Mouse (Mus musculus) urinary bladder, postnatal 14 days (tissue): ENCODE results near the gene Aox4.

Experiments
- DNase-seq: peaks from one replicate; pipeline ENCODE4 v3.0.0; 2021; ENCODE audit warnings: low spot score

Aox4 gene

GRCm38 (mm10) chr1:58244487-58244886, 34.3 kb downstream of the Aox4 start:
- DNase-seq, result no peak

GRCm38 (mm10) chr1:58248518-58248917, 38.3 kb downstream of the Aox4 start:
- DNase-seq, result no peak

DNA sequence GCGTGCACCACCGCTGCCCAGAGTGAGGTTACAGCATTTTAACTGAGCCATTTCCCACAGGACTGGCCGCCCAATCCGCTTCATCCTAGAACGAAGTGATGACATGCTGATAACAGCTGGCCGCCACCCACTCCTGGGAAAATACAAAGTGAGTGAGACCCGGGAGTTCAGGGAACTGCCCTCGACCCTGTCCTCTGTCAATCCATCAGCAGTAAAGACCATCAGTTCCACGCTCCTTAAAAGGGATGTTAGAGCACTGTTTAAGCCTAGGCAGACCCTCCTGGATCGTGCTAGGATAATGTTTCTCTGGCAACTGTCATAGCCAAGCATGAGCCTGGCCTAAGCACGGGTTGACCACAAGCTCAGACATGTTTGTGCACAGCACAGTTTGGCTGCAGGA, 43.3 kb downstream of the Aox4 start:
- no peak for DNase-seq

DNA sequence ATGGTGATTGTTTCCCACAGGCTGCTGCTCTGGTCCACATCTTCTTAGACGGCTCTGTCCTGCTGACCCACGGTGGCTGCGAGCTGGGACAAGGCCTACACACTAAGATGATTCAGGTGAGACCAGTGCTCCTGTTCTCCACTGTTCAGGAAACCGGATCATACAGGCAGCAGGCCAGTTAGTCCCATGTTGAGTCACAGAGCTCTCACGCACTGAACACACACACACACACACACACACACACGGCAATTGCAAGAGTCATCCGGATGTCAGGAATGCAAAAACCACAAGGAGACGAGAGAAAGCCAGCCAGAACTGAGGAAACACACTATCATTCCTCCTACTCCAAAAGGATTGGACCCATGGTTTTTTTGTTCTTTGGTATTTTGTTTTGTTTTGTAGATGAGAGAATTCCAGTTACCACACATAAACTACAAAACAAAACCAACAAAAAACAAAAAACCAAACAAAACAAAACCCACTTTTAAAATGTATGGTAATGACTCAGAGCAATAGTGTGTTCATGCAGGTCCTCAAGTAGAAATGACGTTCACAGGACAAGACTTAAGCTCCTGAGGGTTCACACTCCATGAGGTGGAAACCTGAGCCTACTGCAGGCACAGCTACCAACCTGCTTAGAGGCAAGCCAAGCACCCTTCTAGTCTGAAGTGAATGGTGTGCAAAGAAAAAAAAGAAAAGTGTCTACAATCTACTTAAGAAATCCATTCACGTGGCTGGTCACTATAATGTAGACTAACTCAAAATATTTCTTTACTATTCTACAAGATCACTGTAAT, 47.2 kb downstream of the Aox4 start:
- peak; percentile 62 for DNase-seq

DNA sequence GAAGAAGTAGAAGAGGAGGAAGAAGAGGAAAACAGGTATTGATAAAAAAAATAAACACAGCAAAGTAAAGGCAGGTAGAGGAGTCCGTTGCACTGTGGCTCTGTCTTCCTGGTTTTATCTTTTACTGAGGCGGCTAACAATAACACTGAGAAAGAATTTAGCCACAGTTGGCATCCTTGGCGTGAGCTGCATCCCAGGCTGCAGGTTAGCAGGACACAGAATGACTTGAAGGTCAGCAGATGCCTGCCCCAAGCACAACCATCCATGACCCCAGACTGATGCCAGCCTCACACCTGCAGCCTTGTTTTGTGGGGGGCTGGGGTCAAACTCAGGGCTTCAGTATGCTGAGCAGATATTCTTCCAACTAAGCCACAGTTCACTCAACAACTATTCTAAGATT, 50.1 kb downstream of the Aox4 start:
- no peak for DNase-seq

DNA sequence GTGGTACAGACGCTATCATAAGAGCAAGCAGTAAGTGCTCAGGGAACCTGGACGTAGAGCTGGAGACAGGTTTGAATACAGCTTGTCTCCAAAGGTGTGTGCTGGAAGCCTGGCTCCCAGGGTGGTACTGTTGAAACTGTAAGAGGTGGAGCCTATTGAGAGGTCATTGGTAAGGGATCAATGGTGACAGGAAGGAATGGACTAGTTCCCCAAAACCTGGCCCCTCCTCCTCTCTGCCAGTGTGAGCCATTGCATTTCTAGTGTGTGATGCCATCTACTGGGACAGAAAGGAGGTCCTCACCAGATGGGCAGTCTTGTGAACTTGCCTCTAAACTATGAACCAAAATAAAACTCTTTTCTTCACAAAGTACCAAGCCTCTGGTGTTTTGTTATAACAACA, 58.0 kb downstream of the Aox4 start:
- no peak for DNase-seq

- peak; percentile 59 for DNase-seq
Measured at GRCm38 (mm10) chr1:58270807-58271569, 60.8 kb downstream of the Aox4 start.

DNA sequence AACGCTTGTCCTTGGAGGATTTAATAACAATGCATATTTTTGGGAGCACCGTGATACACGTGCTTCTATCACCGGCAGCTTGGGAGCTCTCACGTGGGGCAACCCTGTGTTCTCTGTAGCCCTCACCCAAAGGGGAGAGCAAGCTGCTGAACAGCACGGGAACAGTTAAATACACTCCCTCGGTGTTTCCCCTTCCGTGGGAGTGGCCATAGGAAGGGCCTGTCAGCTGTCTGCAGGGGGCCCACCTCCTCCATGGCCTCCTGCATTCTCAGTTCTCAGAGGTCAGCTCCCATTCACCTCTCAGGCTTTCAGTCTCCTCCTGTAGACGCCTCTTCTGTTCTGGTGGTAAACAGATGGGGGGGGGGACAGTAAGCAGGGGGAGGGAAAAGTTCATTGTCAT, 65.7 kb downstream of the Aox4 start:
- no peak for DNase-seq

DNA sequence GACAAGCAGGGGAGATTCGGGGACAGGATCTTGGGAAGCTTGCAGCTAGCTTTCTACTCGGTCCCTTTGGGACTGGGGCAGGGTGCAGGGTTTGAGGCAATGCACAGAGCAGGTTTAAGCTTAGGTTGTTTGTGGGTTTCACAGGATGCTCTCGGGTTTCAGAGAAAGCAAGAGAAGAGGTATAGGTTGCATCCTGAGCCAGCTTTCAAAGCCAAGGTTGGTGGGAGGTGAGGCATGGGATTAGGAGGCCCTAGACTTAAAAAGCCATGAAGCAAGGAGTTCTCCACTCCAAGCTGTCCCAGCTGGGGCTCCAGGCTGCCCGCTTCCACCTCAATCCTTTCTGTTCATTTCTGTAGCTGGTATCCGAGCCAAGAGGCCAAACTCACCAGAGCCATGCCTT, 67.8 kb downstream of the Aox4 start, which contains the start of gene Aox2:
Gene Aox2 (plus strand): TSS at position 301 of the 400 bp plus-strand sequence.
- DNase-seq, result no peak

GRCm38 (mm10) chr1:58278513-58278912, 68.3 kb downstream of the Aox4 start:
- DNase-seq, result no peak

DNA sequence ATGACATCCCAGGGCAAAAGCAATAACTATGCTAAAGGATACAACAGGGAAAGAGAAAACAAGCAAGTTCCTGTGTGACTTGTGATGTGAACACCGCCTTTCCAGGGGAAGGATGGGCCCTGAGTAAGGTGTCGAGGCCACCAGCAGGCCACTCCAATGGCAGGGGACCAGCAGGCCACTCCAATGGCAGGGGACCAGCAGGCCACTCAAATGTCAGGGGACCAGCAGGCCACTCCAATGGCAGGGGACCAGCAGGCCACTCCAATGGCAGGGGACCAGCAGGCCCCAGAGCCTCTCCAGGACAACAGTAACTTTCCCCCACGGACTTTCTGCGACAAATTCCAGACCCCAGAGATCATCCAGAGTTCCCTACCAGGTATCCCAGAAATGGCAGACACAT, 70.2 kb downstream of the Aox4 start:
- DNase-seq, result no peak

- DNase-seq, result no peak
Measured at GRCm38 (mm10) chr1:58280939-58281624, 70.9 kb downstream of the Aox4 start.

DNA sequence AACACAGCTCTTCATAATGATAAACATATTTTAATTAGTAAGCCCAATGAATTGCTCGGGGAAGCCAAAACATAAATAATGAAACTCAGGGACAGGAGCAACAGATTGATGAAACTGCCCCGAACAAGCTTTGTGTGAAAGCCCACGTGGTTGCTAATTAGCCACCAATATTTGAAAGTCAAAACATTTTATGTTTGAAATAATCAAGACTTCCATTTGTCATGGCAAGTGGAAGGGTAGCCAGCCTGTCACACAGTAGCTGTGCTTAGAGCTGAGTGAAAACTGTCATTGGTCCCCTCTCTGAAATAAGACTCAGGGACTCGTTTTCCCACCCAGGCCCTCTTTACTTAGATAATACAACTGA, 71.4 kb downstream of the Aox4 start:
- DNase-seq, result no peak

DNA sequence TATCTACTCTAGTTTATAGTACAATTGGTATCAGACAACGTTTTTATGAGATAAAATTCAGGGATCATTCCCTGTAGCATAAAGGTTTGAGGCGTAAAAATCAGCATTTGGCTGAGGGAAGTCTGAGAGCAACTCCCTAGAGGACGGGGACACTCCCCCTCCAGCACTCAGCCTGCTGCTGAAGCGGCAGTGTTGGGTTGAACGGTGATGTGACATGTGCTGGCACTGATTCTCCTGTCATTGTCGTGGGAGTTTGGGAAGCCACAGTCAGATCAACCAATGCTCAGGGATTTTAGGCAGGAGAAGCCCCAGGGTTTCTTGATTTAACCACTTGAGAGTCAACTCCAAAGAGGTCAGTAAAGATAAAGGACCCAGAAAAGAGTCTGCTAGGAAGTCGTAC, 74.3 kb downstream of the Aox4 start:
- no peak for DNase-seq

DNA sequence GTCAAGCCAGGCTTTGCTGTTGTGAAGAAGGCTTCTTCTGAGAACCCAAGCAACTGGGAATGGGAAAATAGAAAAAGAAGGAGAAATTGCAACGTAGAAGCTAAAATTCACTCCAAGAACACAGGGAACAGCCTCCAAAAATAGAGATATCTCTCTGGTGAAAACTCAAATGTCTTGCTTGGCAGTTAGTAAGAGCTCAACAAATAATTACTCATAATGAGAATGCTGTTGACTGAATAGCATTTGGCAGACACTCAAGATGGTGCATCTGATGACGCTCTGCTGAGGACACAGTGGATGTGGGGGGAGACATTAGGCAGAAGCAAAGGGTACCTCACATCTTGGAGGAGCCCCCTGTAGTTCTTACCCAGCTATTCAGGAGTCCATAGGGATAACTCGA, 77.9 kb downstream of the Aox4 start:
- DNase-seq, result no peak

DNA sequence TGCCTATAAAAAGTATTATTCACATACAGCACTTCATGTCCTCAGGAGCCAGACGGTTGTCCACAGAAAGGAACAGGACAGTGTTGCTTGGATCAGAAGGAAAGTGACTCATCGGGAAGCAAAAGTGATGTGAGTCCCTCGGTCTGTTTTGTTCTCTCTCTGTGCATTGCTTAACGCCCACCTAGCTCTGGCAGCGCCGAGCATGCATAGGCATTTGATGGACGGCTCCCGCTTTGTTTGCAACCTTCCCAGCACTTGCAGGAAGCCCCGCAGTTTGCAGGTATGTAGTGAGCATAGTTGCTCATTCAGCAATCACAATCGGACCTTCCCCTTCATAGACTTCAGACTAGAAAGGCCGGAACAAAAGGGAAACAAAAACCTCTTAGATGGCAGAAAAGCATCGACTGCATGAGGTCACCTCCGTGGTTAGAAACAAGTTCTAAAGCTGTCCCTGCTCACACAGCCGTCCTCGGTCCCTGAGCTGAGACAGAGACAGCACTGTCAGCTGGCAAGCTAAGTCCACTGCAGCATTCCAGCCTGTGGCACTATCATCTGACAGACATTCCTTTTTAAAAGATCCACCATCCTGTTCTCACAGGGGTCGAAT, 79.8 kb downstream of the Aox4 start:
- DNase-seq, result no peak

- peak; percentile 38 for DNase-seq
Measured at GRCm38 (mm10) chr1:58291394-58292300, 81.5 kb downstream of the Aox4 start.

- no peak for DNase-seq
Measured at GRCm38 (mm10) chr1:58294730-58295129, 84.5 kb downstream of the Aox4 start.

DNA sequence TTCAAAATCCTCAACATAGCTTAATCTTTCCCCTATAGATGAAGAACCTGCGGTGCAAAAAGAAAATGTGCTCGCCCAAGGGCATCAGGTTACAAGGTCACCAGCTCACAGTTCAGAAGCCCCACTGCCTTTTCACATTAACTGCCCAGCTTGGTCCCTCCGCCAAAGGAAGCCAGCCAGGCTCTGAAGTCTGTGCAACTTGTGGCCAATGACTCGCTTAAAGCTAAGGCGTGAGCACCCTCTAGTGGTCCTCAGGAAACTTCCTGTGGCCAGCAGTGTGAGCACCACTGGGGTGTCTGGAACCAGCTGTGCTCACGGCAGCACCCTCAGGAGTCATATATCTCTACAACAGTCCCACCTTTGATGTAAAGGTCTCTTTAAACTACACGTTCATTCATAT, 86.1 kb downstream of the Aox4 start:
- peak; percentile 82 for DNase-seq

DNA sequence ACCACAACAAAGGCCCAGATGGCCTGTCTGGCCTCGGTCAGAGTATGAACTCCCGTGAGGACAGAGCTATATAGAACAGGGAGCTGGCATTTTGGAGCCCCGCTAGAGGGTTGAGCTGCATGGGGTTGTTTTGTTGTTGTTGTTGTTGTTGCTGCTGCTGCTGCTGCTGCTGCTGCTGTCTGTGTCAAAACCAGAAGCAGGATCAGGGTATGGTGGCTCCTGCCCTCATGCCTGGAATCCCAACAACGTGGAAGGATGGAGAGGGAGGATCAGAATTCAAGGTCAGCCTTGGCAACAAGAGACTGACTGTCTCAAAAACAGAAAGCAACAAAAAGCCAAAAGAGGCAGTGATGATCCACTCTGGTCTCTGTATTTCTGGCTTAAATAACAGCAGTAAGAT, 86.6 kb downstream of the Aox4 start:
- no peak for DNase-seq

DNA sequence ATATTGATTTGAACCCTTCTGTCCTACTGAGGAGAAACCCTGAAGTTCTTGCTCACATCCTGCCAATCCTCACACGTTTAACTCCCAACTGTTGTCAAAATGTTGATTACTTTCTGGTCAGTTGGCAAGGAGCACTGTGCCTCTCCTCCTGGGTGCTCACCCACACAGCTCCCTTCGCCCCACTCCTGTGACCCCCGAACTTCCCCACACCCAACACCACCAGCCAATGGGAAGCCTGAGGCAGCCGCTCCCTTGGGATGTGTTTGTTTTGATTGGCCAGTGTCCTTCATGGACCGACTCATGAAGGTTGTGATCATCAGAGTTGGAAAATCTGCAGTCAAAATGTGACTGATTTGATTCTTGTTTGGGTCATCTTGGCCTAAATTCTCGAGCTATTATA, 88.2 kb downstream of the Aox4 start:
- DNase-seq, result no peak
